8 mouse cellular contexts compared by ENCODE assay signal in genomic region chr10:30825049-30825448, GRCm38 (mm10). TPM values are rescaled to one million over a fixed set of nuclear protein-coding genes. Genes with fewer than 3 reads are reported as not detected.
DNase-seq lines count a peak whose midpoint lies in the region.

No protein-coding gene starts in this region.

- DNase-seq in adrenal gland, postnatal 14 days = peak; percentile 23
- DNase-seq in adrenal gland, adult 8-10 months = no peak
- DNase-seq in left cerebral cortex, adult 11 months (ENCODE audit: low spot score) = peak; percentile 57
- no peak for DNase-seq in left cerebral cortex, adult 8-10 months (ENCODE audit: low spot score in 2 of 2)
- DNase-seq in cerebellum, adult 9-10 months = peak; percentile 71
- peak; percentile 66 for DNase-seq in lung, postnatal 10 days
- no peak for DNase-seq in frontal cortex, postnatal 14 days (ENCODE audit: low spot score in 2 of 2)
- DNase-seq in urinary bladder, adult 18-20 months (ENCODE audit: low spot score in 2 of 2) = no peak

RNA-seq across cellular contexts. Expression of gene Hey2, which starts 17.6 kb away (rescaled TPM):
- 1.7 and 3.0 TPM in 2 replicates for total RNA-seq in adrenal gland, postnatal 14 days (2021)
- 1 to 10 TPM; 1.5 to 2.1 (median 1.8) TPM for total RNA-seq in adrenal gland, adult 8-10 months (2022)
- total RNA-seq in left cerebral cortex, adult 8-10 months (2022) = 1 to 10 TPM; 5.4 to 6.3 (median 5.8) TPM

RNA-seq across cellular contexts. Expression of gene Ncoa7, which starts 21.9 kb away (rescaled TPM):
- 35.2 and 38.4 TPM in 2 replicates for total RNA-seq in adrenal gland, postnatal 14 days (2021)
- total RNA-seq in adrenal gland, adult 8-10 months (2022) = 10 to 100 TPM; 29.2 to 46.0 (median 37.0) TPM
- total RNA-seq in left cerebral cortex, adult 8-10 months (2022) = 100 to 1,000 TPM in 1 of 4 experiments, 10 to 100 TPM in 3; 82.1 to 111 (median 89.2) TPM

Comparison
In these comparisons a context has a peak if more than half of its experiments do, and no peak if none do; other contexts are left out.
1. DNase-seq: peak in adrenal gland, postnatal 14 days (single experiment), left cerebral cortex, adult 11 months (single experiment), cerebellum, adult 9-10 months (single experiment) and lung, postnatal 10 days (single experiment); none in adrenal gland, adult 8-10 months (single experiment), left cerebral cortex, adult 8-10 months (0 of 2), frontal cortex, postnatal 14 days (0 of 2) and urinary bladder, adult 18-20 months (0 of 2).